Mouse (Mus musculus) A20 (cell line): ENCODE data around the gene Mdga1.

ENCODE experiments used
- DNase-seq: peaks from one replicate; pipeline ENCODE4 v3.0.0-alpha.2; 2011; ENCODE audit warnings: low read depth, low spot score

Gene Mdga1

GRCm38 (mm10) chr17:29886655-29887251 is 83.1 kb downstream of the Mdga1 start:
- no peak for DNase-seq

GRCm38 (mm10) chr17:29886061-29886460 is 83.8 kb downstream of the Mdga1 start:
- no peak for DNase-seq

GRCm38 (mm10) chr17:29884596-29884995 is 85.3 kb downstream of the Mdga1 start:
- no peak for DNase-seq

DNA sequence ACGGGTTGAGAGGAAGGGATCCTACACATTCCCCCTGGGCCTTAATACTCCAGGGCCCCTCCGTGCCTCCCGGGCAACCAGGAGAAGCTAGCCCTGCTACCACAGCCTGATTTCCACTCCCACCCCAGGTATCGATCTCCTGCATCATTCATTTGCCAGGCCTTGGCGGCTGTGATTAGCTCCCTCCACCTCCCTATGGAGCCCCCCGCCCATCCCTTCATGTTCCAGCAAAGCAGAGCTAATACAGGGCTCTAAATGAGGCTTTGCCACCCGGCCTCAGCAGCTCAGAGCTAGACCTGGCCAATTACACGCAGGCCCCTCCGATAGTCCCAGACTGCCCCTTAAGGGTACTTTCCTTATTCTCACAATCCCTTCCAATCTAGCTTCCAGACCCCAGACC is 86.5 kb downstream of the Mdga1 start:
- DNase-seq = no peak

DNA sequence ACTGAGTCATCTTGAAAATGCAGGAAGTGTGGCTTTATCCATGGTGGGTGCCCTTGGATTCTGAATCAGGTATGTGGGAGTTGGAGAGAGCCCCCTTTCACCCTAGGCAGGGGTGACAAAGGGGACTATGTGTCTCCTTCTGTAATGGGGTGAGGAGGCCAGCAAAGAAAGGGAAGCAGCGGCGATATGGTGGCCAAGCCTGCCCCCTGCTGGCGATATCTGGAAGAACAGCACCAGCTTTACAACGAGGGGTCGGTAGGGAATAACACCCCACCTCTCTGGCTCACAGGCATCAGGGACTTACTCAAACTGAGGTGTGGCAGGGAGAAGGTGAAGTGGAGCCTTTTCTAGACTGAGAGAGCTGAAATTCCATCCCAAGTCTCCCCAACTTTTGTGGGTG is 87.0 kb downstream of the Mdga1 start:
- DNase-seq = peak; percentile 60

GRCm38 (mm10) chr17:29880251-29880650 is 89.6 kb downstream of the Mdga1 start:
- no peak for DNase-seq

DNA sequence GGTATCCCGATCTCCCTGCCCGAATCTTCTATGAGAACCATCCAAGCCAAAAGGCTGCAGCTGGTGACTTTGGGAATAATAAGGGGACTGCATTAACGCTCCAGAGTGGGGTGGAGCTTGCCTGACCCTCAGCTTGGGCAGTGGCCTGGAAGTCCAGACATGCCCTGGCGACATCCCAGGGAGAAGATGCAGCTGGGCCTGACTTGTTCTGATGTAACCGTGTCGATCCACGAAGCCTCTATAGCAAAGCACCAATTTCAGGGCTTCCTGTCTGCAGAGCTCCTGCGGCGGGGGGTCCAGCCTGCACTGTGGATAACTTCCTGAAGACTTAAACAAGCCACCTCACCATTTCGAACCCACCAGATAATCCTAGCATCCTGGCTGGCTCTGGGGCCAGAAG is 90.9 kb downstream of the Mdga1 start:
- DNase-seq = no peak

DNA sequence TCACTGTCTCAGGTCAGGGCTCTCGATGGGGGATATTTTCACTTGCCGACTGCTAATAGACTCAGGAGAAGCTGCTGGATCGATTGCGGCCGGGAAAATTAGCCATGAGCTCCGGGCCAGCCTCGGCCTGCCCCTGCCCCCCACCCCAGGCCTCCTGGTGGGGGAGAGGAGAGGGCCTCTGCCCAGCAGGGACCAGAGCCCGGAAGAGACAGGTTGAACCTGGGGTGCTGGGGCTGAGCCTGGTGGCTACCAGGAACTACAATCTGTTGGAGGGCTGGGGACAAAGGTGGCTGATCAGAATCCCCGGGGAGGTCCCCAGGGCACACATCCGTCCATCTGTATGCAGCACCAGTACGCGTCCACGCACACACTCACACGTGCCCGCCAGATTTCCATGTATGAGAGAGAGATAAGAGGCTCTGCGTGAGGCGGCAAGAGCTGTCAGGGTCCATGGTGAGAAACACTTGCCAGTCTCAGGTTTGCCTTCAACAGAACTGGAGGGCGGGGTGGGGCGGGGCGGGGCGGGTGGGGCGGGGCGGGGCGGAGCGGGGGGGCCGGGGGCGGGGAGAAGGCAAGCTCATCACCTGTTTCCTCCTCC is 95.7 kb downstream of the Mdga1 start:
- no peak for DNase-seq

- DNase-seq = no peak
Measured at GRCm38 (mm10) chr17:29873580-29874015, 96.3 kb downstream of the Mdga1 start.

DNA sequence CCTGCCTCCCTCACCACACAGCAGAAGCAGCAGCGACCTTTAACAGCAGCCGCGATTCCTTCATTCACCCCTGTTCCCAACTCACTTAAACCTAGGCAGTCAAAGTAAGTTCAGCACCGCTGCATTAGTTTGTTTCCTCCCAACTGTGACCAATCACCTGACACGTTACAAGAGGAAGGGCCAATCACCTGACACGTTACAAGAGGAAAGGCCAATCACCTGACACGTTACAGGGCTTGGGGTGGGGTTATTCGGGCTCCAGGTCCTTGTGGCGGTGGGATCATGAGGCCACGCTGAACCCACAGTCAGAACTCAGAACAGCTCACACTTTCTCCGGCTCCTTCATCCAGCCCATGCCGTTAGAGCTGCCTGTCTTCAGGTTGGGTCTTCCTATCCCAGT is 99.6 kb downstream of the Mdga1 start:
- DNase-seq = no peak

GRCm38 (mm10) chr17:29865914-29866313 is 104.0 kb downstream of the Mdga1 start:
- no peak for DNase-seq

DNA sequence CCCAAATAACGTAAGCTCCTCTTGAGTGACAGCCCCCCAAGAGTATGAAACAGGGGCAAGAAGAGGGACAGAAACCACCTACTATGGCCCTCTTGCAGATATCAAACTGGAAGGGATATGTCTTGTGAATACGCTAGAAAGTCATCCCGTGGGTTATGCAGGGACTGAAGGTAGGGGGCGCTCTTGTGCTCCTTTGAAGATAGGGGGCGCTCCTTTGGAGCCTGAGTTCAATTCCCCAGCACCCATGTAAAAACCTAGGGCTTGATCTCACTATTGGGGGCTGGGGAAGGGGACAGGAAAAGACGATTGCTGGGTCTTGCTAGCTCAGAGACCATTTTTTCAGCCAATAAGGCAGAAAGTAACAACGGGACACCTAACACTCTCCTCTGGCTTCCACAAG is 105.4 kb downstream of the Mdga1 start:
- DNase-seq = peak; percentile 42

DNA sequence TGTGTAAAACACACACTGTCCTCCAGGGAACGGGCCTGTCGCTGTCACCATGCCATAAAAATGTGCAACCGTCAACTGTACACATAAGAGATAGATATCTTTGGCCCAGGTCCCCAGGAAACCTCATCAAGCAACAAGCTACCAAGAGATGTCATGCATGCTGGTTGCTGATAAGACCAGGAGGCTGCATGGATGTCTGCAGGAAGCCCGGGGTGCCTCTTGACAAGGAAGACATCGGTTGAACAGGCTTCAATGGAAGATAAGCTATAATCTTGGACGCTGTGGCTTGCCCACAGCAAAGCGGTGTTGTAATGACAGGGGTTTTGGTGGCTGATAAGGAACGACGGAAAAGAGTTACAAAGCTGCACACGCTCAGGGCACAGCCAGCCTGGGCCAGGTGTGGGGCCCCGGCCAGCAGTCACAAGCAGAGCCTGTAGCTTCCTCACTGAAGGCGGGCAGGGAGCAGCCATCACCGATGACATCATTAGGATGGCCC is 110.1 kb downstream of the Mdga1 start:
- no peak for DNase-seq

DNA sequence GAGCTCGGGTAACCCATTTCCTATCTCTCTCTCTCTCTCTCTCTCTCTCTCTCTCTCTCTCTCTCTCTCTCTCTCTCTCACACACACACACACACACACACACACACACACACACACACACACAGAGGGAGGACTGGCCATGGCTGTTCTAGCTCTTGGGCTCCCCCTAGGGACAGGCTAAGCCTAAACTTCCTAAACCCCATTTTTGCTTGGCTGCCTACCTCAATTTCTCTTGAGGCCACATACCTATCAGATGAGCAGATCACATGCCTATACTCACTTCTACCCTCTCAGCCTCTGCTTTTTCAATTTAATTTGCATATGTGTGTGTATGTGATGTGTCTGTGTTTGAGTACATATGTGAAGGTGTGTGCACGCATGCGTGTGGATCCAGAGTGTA is 111.1 kb downstream of the Mdga1 start:
- peak; percentile 60 for DNase-seq

GRCm38 (mm10) chr17:29855702-29856580 is 113.9 kb downstream of the Mdga1 start:
- no peak for DNase-seq

- DNase-seq = no peak
Measured at GRCm38 (mm10) chr17:29854835-29855234, 115.1 kb downstream of the Mdga1 start.

DNA sequence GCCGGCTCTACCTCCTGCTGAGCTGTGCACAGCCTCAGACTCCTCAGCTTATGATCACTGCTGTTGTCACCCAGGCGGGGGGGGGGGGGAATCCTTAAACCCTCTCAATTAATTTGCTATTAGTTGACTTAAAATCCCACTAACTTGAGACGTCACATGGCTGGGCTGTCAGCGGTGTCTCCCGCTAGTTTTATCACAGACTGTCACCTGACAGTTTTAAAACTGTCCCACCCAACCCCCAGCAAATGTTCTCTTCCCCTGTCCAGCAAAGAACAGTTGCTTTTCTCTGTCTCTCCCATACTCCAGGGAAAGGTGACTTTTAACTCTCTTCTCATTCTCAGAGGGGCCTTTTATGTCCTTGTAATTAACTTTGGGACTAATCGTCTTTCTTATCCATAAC is 115.5 kb downstream of the Mdga1 start:
- no peak for DNase-seq

GRCm38 (mm10) chr17:29852846-29853486 is 116.9 kb downstream of the Mdga1 start:
- no peak for DNase-seq

DNA sequence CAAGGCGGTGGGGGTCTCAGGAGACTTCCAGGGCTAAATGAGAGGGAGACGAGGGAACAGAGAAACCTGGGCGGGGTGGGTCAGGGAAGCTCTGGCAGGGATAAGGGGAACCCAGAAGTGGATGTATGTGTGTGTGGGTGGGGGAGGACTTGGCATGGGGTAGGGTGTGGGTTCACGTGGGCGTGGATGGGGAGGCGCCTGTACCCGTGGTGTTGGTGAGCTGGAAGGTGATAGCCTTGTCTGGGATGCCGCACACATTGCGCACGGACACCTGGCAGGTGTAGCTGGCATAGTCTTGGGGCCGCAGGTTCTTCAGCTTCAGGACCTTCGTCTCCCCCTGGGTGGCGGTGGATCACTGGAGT is 120.5 kb downstream of the Mdga1 start:
- no peak for DNase-seq

- peak; percentile 76 for DNase-seq
Measured at GRCm38 (mm10) chr17:29848793-29849435, 121.0 kb downstream of the Mdga1 start.

DNA sequence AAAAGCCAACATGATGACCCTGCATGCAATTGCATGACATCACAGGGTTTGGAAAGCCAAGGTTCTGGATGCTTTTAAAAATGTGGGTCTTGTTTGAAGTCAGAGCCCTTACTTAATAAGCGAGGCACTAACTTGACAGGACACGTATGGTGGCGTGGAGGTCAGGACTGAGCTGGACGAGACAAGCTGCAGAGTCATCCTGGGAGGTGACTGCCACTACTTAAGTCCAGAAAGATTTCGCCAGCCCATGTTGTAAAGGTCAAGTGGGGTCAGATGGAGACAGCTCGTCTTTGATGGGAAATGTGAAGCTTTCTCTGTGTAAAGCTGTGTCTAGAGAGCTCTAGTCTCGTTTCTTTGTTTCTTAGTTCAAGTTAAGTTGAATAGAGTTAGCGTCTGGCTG is 122.6 kb downstream of the Mdga1 start:
- DNase-seq = no peak

- DNase-seq = no peak
Measured at GRCm38 (mm10) chr17:29846284-29846683, 123.6 kb downstream of the Mdga1 start.
